Mouse (Mus musculus) R1 (cell line): Measurements from ENCODE around the gene Naa10.

Experiments used
- DNase-seq: peaks from one replicate; pipeline ENCODE4 v3.0.0-alpha.2; 2018; ENCODE audit warnings: low read depth, low spot score

Gene Naa10

DNA sequence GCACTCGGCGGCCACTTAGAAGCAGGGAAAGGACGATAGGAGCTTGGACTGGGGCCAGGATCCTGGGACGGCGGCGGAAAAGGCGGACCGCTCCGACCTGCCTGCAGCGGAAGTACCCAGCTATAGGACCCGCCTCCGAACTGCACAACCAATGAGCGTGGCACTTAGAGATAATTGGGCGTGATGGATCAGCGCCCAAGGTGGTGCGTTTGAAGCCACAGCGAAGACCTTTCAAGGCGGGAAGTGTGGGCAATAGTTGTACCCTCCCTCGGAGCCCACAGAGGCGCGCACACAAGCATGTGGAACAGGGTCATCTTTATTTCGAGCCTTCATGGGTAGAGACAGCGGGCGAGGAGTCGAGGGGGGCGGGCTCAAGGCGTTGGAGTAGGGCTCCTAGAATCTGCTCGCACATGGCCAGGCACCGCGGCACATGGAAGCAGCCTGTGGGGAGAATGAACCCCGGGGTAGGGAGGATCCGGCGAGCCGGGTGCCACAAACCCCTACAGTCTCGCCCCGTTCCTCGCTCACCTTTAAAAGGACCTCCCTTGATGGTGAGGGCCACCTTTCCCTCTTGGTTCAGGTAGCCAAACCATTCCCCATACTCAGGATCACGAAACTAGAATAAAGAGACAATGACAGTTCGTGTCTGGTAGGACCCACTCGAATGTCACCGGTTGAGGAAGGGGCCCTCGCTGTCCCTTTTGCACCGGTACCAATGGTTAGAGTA lies at the start of gene Naa10, which contains the start of gene Arhgap4:
Gene Naa10, minus strand, starts transcription at position 122 of the 727 bp plus-strand sequence.
Gene Arhgap4, minus strand, starts transcription at position 48 of the 727 bp plus-strand sequence.
- peak; percentile 95 for DNase-seq

DNA sequence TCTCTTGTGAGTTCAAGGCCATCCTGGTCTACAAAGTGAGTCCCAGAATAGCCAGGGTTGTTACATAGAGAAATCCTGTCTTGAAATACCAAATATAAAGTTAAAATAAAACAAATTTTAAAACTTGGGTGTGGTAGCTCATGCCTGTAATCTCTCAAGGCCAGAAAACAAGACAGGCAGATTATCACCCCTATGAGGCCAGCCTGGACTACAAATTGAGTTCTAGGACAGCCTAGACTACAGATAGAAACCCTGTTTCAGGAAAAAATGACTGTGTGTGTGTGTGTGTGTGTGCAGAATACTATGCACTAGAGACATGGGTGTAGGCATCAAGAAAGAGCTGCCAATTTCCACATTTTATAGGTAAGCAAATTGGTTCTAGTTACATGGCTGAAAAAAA lies 49.0 kb upstream of the Naa10 start:
- DNase-seq: no peak

DNA sequence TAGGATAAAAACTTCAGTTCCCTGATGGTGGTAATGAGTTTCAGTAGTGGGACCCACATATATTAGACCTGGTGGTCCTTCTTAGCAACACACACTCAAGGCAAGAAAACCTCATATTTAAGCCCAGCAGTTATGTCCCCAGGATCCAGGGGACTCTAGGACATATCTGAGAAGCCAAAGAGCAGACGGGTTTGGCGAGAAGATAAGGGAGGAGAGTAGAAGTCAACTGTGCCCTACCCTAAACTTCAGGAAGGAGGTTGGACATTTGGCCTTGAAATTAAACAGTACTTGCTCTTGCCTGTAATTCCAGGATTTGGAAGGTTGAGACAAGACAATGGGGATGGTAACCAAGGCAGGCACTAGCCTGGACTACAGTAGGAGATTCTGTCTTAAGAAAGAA lies 48.0 kb upstream of the Naa10 start:
- DNase-seq: peak; percentile 40

DNA sequence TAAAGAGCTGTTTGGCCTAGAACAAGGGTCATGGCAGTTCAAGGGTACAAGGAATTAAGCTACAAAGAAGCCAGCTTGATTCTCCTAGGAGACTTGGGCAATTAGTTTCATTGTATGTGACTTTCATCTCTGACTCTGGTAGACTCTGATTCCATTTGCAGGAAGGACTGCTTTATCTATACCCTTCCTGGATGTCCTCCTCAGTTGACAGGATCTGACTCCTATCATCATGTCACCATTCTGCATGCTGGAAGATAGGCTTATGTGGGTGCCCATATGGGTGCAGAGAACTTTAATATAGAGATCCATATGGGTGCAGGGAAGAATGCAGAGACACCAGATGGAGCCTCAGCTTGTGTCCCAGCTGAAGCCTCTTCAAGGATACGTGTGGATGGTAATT lies 47.4 kb upstream of the Naa10 start:
- no peak for DNase-seq

DNA sequence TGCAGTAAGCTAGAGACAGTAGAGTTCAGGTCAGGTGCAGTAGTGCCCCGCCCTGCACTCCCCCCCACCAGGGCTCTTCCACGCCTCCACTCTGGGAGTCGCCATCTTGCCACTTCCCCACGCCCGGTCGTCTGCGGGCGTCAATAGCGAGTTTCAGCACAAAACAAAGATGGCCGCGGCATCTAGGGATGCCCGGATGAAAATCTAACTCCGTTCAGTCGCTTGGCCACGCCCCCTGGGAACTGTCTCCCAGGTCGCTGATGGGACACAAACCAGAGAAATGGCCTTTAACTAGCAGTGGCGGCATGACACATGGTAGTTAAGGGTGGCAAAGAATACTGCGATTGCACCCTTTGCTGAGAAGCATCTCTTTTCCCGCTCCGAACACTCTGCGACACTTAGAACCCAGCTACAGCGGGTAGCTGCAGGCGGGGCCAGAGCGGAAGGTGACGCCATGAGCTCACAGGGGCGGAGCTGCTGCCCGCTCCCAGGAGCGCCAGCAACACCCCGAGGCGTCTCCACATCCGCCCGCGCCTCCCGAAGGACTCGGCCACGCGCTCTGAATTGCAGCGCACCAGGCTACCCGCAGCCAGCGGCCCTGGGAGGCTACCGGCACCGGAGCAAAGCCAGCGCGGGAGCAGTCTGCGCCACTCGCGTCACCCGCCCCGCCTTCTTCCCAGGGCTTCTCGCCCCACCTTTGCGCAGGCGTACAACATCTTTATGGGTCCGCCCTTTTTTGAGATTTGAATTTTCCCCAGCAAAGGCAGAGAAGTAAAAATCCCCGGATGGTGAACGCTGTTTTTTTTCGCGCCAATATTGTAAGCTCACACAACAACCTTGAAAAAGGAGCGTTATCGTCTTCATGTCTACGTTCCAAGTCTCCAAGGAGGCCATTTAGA lies 45.7 kb upstream of the Naa10 start:
- DNase-seq: peak; percentile 93

DNA sequence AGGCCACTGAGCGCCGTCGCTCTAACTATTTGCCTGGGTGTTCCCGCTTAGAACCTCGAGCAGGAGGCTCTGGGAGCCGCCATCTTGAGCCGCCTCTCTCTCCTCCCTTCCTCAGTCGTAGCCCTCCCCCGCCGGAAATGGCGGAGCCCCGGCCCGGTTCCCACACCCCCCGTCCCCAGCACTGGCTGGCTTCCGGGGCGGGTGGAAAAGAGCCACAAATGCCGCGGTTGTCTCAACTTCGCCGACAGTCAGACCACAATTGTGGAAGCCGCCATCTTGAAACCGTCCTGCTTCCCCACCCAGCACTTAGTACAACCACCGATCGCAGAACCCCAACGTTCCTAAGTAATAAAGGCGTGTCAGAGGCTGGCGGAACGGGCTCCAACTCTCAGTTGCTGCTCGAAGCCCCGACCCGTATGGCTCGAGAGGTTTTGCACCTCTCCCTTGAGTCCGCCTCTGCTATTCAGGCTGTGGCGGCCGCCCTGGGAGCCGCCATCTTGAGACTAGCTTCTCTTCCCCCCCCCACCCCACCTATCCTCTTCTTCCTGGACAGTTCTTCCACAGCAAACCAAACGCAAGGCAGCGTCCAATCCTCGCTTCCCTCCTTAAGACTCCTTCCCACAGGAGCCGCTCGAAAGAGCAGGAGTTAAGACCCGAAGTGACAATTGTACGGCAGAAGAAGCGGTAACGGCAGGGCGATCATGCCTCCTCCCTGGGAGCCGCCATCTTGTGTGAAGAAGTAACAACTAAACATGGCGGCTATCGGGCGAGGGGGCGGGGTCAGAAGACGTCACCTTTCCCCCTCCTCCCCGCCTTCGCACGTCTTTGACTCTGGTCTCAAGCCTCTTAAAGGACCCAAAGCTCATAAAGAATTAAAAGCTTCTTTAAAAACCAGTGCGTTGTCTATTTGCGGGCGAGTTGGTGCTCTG lies 44.8 kb upstream of the Naa10 start, which contains the start of gene Hcfc1:
Gene Hcfc1, minus strand, starts transcription at position 110 of the 929 bp plus-strand sequence.
- DNase-seq: peak; percentile 85

DNA sequence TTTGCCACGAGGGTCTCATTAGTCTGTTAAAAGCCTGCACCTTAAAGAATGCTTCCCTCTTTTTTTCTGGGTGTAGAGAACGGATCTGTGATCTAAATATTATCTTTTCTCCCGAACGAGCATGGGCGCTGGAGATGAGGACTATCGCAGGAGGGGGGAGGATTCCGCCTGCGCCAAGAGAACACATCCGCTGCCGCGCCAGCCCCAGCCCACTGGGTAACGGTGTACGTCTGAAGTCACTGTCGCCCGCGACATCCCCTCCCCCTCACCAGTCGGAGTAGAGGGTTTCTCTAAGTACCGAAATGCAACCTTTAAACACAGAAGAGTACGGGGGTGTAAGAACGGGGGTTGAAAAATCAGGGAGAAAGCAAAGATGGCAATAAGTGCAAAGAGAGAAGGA lies 43.6 kb upstream of the Naa10 start:
- DNase-seq: peak; percentile 31

DNA sequence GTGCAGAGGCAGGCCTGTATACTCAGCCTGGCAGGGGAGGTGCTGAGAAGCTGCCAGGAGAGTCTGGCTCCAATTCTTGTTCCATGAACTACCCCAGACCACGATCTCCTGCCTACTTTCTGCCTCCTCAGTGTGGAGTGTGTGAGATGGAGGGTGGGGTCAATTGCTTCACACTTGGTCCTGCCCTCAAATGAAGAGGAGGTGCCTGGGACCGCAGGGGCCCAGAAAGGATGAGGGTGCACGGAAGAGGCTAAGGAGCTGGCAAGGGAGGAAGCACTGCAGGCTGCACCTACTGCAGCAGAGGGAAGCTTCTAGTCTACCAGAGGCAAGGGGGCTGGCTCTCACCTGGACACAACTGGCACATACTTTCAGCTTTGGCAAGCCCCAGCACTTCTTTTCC lies 42.6 kb upstream of the Naa10 start:
- DNase-seq: peak; percentile 28

DNA sequence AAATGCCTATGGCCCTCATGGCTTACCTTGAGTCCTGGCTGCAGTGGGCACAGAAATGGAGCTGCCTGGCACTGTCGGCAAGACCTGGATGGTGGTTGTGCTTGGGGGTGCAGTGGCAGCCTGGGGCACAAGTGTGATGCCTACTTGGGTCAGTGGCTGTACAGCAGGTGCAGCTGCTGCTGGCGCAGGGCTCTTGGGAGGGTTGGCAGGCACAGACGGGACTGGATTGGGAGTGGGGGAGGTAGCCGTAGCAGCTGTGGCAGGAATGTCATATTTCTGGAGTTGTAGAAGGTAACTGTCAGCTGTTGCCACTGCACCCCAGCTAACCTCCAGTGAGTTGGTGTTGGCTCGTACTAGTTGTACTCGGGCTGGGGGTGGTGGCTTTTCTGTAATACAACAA lies 33.2 kb upstream of the Naa10 start:
- no peak for DNase-seq

DNA sequence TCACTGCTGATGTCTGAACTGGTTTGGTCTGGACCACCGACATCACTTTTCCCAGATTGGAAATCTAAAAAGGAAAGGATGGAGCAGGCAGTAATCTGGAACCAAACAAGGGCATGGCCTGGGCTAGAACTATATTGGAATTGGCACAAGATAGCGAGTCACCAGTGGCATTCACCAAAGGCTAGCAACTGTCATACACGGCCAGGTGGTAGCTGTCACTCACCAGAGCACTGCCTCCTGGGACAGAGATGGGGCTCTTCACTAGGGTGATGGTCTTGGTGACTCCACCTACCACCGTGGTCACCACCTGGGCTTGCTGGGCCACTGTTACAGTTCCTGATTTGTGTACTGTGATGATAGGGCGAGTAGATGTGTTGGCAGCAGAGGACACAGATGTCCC lies 30.9 kb upstream of the Naa10 start:
- DNase-seq: no peak

DNA sequence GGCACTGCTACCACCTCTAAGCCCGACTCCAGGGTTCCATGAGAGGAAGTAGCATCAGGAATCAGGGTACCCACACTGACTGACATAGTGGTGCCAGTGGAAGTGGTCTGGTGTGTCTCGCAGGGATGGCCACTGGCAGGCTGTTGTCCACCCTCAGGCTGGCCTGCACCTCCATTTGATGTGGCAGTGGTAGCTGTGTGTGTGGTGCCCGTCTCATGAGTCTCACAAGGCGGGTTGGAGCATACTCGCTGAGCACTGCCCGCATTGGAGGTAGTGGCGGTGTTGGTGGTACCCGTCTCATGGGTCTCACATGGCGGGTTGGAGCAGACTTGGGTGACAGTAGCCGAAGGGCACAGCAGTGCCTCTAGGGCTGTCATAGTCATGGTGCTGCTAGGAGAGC lies 27.6 kb upstream of the Naa10 start:
- DNase-seq: no peak

DNA sequence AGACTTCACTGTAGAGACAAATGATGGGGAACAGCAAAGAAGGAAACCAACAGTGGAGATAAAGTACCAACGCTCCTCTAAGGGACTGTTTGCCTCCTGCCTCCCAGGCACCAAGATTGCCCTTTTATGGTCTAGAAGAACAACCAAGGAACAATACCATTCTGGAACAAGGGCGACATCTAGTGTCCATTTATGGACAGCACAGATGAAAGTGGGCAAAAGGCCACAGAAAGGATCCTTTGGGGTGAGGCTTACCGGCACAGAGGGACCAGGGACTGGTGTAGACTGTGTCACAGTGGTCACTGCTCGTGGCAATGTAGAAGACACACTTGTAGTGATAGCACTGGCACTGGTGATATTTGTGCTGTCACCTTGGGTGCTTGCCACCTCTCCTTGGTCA lies 26.9 kb upstream of the Naa10 start:
- peak; percentile 68 for DNase-seq

DNA sequence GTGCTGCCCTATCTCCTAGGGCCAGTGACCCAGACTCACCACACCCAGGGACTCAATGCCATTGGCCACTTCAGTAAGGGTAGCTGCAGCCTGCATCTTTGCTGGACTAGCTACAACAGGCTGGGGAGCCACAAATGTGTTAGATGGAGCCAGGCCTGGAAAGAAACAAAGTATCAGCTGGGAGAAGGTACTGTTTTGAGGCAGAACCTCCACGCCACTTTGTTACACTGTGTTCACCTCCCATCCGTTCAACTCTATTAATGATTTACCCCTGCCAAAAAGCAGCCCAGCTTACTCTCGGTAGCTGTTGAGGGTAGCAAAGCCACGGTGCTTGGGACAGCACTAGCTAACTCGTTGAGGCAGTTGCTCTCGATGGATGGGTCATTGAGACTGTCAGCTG lies 25.2 kb upstream of the Naa10 start:
- DNase-seq: no peak

DNA sequence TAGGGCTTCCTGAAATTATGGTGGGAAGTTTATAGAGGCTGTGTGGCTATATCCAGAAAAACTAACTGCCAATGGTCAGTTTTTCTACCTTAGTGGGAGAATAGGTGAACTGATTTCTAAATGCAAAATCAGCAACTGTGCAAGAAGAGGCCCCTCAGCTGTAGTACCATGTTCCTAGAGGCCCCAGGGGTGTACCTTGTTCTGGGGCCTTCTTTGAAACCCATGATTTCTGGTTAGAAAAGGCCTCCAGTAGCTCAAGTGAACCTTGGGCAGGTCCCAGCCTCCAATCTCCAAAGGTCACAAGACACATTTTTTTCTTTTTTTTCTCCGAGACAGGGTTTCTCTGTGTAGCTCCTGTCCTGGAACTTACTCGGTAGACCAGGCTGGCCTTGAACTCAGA lies 20.6 kb upstream of the Naa10 start:
- DNase-seq: no peak

DNA sequence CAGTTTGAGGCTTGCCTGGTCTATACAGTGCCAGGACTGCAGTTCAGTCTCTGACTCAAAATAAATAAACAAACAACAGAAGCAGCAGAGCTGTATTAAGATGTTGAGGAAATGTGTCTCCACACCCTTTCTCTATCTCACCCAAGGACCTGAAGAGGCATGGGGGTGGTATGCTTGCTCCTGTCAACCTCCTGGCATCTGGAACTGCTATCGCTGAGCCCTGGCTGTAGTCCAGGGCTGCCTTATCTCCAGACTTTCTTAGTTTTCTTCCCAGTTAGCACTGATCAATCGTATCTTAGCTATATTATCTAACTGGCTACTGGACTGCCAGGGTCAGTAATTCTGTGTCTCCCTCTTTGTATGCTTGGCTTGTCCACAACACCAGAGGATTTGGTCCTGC lies 20.1 kb upstream of the Naa10 start:
- DNase-seq: no peak

DNA sequence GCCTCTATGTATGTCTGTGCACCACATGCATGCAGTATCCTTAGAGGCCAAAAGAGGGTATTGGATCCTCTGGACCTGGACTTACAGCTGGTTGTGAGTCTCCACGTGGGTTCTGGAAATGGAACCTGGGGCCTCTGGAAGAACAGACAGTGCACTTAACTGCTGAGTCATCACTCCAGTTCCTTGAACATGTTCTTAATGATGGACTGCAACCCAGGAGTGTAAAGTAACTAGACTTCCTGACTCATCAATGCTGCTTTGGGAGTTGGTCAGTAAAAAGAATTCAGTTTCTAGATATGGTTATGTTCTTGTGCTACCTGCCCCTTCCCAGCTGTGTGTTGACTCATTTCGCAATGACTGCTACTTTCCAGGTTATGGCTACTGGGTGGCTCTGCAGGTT lies 10.1 kb upstream of the Naa10 start:
- peak; percentile 15 for DNase-seq

DNA sequence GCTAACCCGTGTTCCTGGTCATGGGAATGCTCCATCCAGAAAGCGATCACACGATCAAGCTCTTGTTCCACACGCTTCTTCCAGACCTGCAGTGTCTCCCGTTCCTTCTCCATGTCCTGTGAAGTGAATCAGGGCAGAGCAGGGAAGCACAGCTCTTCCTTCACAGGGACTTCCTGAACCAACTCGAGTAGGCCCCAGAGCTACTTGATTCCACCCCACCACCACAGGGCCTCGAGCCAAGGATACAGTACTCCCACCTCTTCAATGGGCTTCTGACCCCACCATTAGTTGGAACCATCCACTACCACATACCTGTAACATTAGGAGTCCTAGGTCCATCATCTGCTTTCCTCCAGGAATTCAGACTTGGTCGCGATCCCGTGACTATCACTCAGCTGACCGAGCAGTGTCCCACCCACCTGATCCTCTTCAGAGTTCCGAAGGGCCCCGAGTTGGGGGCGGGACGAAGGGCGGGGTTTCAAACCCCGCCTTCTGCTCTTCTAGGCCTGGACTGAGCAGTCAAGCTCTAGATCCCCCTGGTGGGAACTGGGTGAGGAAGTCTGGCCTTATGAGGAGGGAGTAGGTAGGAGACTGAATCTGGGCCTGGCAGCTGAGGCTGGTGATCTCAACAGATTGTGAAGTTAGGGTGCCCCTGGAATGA lies 8.8 kb upstream of the Naa10 start, which contains the start of gene Renbp:
Gene Renbp, minus strand, starts transcription at position 449 of the 661 bp plus-strand sequence.
- peak; percentile 94 for DNase-seq

DNA sequence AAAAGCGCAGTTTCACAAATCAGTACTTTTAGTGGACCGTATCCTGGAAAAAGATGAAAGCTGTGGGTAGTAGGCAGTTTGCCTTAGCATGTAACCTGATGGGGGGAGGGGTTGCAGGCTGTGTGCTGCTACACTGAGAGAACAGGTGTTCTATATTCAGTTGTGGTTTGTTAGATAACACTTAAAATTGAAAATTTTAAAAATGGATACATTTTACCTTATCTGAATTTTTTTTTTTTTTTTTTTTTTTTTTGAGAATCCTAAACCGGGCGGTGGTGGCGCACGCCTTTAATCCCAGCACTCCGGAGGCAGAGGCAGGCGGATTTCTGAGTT lies 772 bp upstream of the Naa10 start:
- DNase-seq: no peak

DNA sequence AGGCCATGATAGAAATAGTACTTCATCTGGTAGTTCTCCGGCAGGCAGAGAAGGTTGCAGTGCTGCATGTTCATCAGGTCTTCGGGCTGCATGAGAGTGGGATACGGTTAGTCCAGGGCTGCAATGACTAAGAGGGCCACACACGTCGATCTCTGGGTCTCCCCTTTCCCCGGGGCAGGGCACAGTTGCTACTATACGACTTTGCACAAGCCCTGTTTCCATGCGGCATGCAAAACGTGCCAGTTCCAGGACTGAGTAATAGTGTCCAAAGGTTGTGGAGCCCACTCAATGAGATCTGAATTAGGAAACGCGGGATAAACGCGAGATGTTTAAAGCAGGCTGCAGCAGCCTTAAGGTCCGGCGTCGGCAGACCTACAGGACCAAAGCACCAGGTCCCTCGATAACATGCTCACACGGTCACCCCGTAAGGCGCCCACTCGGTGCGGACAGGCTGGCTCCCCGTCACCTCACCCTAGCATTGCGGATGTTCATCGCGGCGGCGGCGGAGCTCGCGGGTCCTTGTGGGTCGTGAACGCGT lies 390 bp downstream of the Naa10 start:
- no peak for DNase-seq

DNA sequence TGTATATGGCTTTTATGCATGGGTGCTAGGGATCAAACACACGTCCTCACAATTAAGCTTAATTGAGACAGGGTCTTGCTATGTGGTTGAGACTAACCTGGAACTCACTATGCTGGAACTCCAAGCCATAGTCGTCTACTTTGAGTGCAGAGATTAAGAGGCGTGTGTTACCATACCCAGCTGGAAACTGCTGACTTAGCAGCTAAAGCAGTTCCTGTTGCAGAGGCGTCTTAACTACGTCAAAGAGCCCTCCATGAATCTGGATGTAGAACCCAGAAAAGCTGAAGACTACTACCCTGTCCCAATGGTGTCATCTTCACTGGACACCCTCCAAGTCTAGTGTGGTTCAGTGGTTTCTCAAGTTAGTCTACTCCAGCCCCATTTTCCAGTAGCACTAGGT lies 3.1 kb downstream of the Naa10 start:
- DNase-seq: no peak

DNA sequence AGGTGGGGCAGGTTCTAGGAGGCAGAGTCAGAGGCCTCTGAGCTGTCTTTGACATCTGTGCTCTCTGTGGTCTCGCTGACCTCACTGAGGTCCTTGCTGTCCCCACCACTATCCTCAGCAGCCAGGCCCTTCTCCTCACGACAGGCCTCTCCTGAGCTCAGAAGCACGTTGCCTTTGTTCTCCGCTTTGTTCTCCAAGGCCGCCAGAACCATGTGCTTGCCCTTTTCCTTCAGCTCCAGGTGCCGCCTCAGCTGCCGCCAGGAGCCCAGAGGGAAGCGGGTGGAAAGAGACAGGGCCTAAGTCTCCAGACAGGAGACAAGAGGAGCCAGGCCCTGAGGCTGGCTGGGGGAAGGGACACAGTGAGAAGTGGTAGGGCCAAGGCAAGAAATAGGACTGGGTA lies 4.8 kb downstream of the Naa10 start:
- DNase-seq: no peak
